Mouse (Mus musculus): ENCODE measurements around the gene 3110021N24Rik.

Gene 3110021N24Rik

GRCm38 (mm10) chr4:108793941-108794340, 74.5 kb downstream of the 3110021N24Rik start:
- intact Hi-C loops (cut with DNase I) = no loop called here

GRCm38 (mm10) chr4:108796701-108797100, 77.3 kb downstream of the 3110021N24Rik start:
- intact Hi-C loops (cut with DNase I) = loop anchor here (5.0 kb wide), 2 partner anchors 76 to 181 kb away; no protein-coding TSS in a partner anchor

DNA sequence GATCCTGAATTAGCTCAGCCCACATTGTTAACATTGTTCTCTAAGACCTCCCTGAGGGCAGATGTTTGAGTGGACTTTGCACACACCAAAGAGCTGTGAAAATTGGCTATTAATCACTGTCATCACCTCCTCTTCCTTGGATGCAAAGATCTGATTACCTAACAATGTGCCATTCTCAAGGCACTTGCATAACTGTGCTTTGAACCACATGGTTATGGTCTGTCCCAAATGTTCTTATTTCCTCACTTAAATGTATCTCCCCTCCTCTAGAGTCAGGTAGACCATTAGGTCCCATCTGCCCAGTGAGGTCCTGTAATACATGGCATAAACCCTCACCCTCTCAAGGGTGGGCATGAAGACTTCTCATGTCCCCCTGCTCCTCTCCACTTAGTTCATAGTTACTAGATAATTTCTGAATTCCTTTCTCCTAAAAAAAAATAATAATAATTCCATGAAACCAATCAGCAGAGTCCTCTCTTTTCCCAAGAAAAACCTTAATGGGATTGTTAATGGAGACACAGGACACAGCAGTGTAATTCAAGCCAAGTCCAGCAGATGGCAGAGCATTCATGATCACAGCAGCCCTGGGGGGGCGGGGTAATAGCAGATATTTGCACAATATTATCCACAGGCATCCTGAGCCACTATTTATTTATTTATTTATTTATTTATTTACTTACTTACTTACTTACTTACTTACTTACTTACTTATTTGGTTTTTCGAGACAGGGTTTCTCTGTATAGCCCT, 78.8 kb downstream of the 3110021N24Rik start:
- intact Hi-C loops (cut with DNase I) = loop anchor here (5.0 kb wide), 2 partner anchors 74 to 179 kb away; no protein-coding TSS in a partner anchor

DNA sequence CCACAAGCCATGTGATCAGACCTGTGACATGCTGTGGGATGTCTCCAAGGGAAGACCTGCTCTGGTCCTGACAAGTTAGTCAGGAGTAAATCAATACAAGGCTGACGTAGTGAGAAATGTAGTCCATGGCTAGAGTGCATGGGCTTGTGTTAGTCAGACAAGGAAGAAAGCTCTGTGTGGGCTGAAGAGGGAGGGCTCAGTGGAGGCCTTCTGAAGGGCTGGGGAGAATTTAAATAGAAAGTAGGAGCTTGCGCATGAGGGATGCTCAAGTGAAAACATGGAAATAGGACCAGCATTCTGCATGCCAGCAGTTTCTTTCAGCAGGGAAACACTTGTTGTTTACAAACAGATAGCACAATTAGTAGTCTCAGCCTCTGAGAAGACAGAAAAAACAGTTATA, 84.1 kb downstream of the 3110021N24Rik start:
- intact Hi-C loops (cut with DNase I) = no loop called here

DNA sequence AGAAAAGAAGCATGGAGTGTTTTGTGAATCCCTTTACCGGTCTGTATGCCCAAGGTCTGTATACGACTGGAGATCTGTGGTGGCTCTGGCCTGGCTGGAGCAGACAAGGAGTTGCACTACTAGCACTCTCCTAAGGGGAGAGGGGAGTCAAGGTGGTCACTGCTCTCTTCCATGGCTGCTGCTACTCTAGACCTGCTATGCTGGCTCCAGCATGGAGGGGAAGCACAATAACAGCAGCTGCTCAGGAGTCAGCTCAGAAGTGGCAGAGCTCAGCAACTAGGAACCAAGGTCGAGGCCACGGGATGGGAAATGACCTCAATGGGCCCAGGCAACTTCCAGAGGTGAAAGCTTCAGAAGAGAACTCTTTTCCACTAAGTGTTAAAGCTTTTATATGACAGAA, 91.7 kb downstream of the 3110021N24Rik start:
- intact Hi-C loops (cut with DNase I) = no loop called here

DNA sequence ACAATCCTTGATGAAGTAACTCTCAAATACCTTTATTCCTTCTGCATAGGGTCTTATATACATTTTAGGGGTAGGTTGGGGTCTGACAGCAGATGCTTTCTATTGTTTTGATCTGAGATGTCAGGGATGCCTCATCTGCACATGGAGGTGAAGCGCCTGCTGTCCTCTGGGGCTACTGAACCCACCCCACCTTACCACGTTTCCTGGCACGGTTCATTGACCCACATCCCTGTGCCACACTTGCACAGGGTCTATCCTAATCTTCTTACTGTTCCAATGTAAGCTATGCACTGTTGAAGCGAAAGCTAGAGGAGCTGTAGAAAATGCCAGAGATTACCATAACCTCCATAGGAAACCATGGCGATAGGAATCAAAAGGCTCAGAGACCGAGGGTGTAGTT, 92.1 kb downstream of the 3110021N24Rik start:
- intact Hi-C loops (cut with DNase I) = no loop called here

GRCm38 (mm10) chr4:108825677-108826076, 106.2 kb downstream of the 3110021N24Rik start:
- intact Hi-C loops (cut with DNase I) = no loop called here

GRCm38 (mm10) chr4:108826096-108826495, 106.6 kb downstream of the 3110021N24Rik start:
- intact Hi-C loops (cut with DNase I) = no loop called here

GRCm38 (mm10) chr4:108826643-108827042, 107.2 kb downstream of the 3110021N24Rik start:
- intact Hi-C loops (cut with DNase I) = no loop called here

- intact Hi-C loops (cut with DNase I) = no loop called here
These were observed 111.2 kb downstream of the 3110021N24Rik start for GRCm38 (mm10) chr4:108830698-108831097.
